Mouse (Mus musculus) liver, embryonic 13.5 days (tissue): ENCODE results near the gene Sntb2. TPM values are rescaled to one million over a fixed set of nuclear protein-coding genes. Genes with fewer than 3 reads are reported as not detected.

ENCODE experiments used
- ATAC-seq: fragments of 200-750 bp; cut with Nextera tagmentation; 2 replicates; pipeline ENCODE4 v1.8.0; 2017; ENCODE audit warnings: low read depth, mild to moderate bottlenecking, moderate number of reproducible peaks, moderate library complexity
- DNase-seq: peaks from one replicate; pipeline ENCODE4 v3.0.0; 2022
- H3K27ac ChIP-seq: fragments of 300-500 bp; sonication (generic); 2 replicates; pipeline ENCODE4 v1.5.1; 2015; ENCODE audit warnings: moderate library complexity, mild to moderate bottlenecking, inconsistent platforms
- H3K27me3 ChIP-seq: fragments of 300-500 bp; sonication (generic); 2 replicates; pipeline ENCODE4 v1.6.1; 2015; ENCODE audit warnings: mild to moderate bottlenecking, inconsistent platforms
- H3K36me3 ChIP-seq: fragments of 300-500 bp; sonication (generic); 2 replicates; pipeline ENCODE4 v1.6.1; 2015; ENCODE audit warnings: mild to moderate bottlenecking, inconsistent platforms
- H3K4me1 ChIP-seq: fragments of 300-500 bp; sonication (generic); replicated peaks from 2 replicates; pipeline ENCODE4 v1.6.1; 2015; ENCODE audit warnings: inconsistent platforms
- H3K4me2 ChIP-seq: fragments of 300-500 bp; sonication (generic); 2 replicates; pipeline ENCODE4 v1.6.1; 2015; ENCODE audit warnings: inconsistent platforms, mild to moderate bottlenecking, moderate library complexity
- H3K4me3 ChIP-seq: fragments of 300-500 bp; sonication (generic); replicated peaks from 2 replicates; pipeline ENCODE4 v1.5.1; 2015; ENCODE audit warnings: mild to moderate bottlenecking, inconsistent platforms
- H3K9ac ChIP-seq: fragments of 300-500 bp; sonication (generic); 2 replicates; pipeline ENCODE4 v1.6.1; 2015; ENCODE audit warnings: mild to moderate bottlenecking, inconsistent platforms
- H3K9me3 ChIP-seq: fragments of 300-500 bp; sonication (generic); replicated peaks from 2 replicates; pipeline ENCODE4 v1.6.1; 2016; ENCODE audit warnings: inconsistent platforms
- WGBS: fragments of 180-500 bp; shearing (Covaris S2); methylation state at CpG from one replicate; pipeline ENCODE4 v1.1.7; 2015; ENCODE audit not compliant: insufficient replicate concordance; 5-methylcytosine and 5-hydroxymethylcytosine counted together
- polyA plus RNA-seq: library from polyadenylated mRNA; unstranded; fragments of >200 nt; fragmentation: Nextera tagmentation; extraction: Ambion mirVana; gene quantifications from 2 replicates; pipeline ENCODE4 v1.2.1, GENCODE M21; 2015

Gene Sntb2
- polyA plus RNA-seq, 1 experiment from 2014 or later: 1.6 TPM

DNA sequence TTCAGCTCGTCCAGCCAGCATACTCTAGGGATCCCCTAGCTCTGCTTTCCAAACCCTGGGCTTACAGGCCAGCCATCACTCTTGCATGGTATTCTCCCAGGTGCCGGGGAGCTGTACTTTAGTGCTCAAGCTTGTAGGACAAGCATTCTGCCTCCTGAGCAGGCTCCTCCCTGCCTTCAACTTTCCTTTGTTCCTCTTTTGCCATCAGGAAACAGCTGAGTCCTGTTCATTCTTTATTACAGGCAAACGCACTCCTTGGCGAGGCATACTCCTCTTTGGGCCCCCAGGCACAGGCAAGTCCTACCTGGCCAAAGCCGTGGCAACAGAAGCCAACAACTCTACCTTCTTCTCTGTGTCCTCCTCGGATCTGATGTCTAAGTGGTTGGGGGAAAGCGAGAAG, 105.1 kb downstream of the Sntb2 start:
- H3K4me2 ChIP-seq: no peak overlapping the region
- whole genome bisulfite sequencing: 55% methylated on average over 7 of the region's 7 CpGs
- DNase-seq: no peak
- no peaks in the 10 kb centered on the region for H3K27me3 ChIP-seq
- H3K36me3 ChIP-seq: peaks cover 82% of the 10 kb centered on the region
- H3K9me3 ChIP-seq: no peaks in the 10 kb centered on the region
- no peak overlapping the region for H3K9ac ChIP-seq
- H3K27ac ChIP-seq: no peak overlapping the region
- H3K4me3 ChIP-seq: no peak overlapping the region
- H3K4me1 ChIP-seq: peaks cover 1% of the 10 kb centered on the region; the same call in 1 of the 2 replicates
- no peak for ATAC-seq

DNA sequence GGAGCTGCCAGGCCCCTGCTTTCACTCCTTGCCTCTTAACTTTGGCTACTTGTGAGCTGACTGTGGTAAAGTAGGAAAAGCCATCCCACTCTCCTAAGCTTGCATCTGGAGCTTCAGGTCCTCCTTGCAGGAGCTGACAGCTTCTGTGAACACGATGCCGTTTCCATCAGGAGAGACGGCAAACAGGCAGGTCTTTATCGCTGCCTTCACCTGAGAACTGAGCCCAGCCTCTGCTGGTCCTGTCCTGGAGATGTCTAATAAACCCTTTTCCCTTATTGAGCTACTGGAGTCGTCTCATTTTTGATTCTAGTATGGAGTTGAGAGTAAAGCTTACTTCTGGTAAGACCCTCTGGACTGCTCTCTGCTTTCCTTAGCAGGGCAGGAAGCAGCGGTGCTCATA, 109.9 kb downstream of the Sntb2 start:
- DNase-seq (no peak), ATAC-seq (no peak)
- no peak overlapping the region for H3K4me3 ChIP-seq
- H3K27me3 ChIP-seq: no peaks in the 10 kb centered on the region
- H3K27ac ChIP-seq: no peak overlapping the region
- H3K4me2 ChIP-seq: no peak overlapping the region
- H3K9me3 ChIP-seq: no peaks in the 10 kb centered on the region
- no peak overlapping the region for H3K9ac ChIP-seq
- 78% methylated on average over 6 of the region's 6 CpGs for WGBS
- H3K36me3 ChIP-seq: peaks cover 83% of the 10 kb centered on the region
- peaks cover 41% of the 10 kb centered on the region for H3K4me1 ChIP-seq

DNA sequence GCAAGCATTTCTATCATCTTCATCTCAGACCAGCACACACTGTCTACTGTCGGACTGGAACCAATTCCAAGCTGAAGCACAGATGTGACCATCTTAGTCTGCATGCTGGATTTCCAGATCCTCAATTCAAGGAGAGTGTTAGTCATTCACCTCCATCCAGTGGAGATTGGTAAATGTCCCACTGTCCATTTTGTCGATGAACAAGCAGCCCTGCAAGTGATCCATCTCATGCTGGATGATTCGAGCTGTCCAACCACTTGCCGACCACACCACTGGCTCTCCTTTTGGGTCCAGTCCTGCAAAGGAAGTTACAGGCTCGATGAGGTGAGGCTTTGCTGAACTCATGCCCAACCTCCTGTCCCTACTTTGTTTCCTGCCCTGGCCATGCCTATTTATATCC, 111.4 kb downstream of the Sntb2 start:
- Histone ChIP-seq H3K36me3 (peaks cover 83% of the 10 kb centered on the region), H3K27ac (no peak overlapping the region), H3K4me1 (peaks cover 43% of the 10 kb centered on the region), H3K4me3 (peak overlapping the region; percentile 79; the same call in 1 of the 2 replicates), H3K4me2 (peak overlapping the region; percentile 90), H3K27me3 (no peaks in the 10 kb centered on the region), H3K9me3 (no peaks in the 10 kb centered on the region), H3K9ac (no peak overlapping the region)
- WGBS: 66% methylated on average over 5 of the region's 5 CpGs
- ATAC-seq (no peak), DNase-seq (no peak)

DNA sequence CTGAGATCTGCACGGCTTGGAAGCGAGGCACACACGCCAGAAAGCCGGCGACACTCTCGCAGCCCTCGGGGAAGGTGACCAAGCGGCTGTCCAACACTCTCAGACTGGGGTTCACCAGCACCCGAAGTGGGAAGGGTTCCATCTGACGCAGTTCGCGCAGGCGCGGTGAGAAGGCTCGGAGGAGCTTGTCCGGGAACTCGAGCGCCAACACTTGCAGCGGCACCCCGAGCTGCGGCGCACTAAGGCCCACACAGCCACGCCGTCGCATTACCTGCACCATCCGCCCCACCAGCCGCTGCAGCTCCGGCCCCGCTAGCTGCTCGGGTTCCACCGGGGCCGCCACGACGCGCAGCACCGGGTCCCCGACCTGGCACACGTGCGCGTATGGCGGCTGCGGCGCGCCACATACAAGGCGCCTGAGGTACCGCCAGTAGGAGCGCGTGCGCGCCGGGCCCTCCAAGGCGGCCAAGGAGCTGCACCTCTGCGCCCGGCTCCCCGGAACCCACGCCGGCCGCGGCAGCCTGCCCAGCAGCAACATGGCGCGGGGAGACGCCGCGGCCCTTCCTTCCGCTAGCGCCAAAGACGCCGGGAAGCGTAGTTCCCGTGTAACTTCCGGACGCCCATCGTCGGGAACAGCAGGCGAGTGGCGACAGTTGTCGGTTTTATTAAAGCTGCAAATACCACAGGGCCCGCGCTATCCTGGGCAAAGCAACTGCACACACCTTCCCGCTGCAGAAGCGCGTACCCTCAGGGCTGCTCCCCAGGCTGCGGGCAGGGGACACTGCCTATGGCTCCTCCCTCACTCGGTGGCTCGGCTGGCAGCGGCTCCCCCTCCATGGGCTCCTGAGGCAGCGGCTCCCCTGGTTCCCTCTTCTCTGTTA, 112.8 kb downstream of the Sntb2 start, which contains the start of gene Pdf:
Gene Pdf, minus strand, starts transcription at position 554 of the 881 bp plus-strand sequence.
- ATAC-seq: peak; percentile 82
- Histone ChIP-seq H3K4me3 (peak within 1 kb of the TSS; percentile 79), H3K4me2 (peak within 1 kb of the TSS; percentile 90), H3K9me3 (no peaks in the 10 kb centered on the region), H3K36me3 (peaks cover 83% of the 10 kb centered on the region), H3K9ac (peak within 1 kb of the TSS; percentile 85), H3K27ac (peak within 1 kb of the TSS; percentile 81), H3K4me1 (peaks cover 43% of the 10 kb centered on the region), H3K27me3 (no peaks in the 10 kb centered on the region)
- under 1% methylated on average over 87 of the region's 87 CpGs for WGBS
- DNase-seq: peak; percentile 68

DNA sequence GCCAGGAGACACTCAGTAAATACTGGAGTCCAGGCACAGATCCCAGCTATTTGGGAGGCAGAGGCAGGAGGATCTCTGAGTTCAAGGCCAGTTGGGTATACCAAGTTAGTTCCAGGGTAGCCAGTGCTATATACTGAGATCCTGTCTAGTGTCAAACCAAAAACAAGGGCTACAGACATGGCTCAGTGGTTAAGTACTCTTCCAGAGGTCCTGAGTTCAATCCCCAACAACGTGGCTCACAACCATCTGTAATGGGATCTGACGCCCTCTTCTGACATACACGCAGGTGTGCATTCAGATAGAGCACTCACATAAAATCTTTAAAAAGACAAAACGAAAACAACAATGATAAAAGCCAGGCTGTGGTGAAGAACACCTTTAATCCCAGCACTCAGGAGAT, 113.9 kb downstream of the Sntb2 start:
- H3K9me3 ChIP-seq: no peaks in the 10 kb centered on the region
- DNase-seq (no peak), ATAC-seq (no peak)
- peak overlapping the region; percentile 90 for H3K4me2 ChIP-seq
- H3K4me1 ChIP-seq: peaks cover 43% of the 10 kb centered on the region
- 78% methylated on average over 4 of the region's 4 CpGs for WGBS
- peak overlapping the region; percentile 81; the same call in 1 of the 2 replicates for H3K27ac ChIP-seq
- H3K27me3 ChIP-seq: no peaks in the 10 kb centered on the region
- no peak overlapping the region for H3K9ac ChIP-seq
- peak overlapping the region; percentile 79 for H3K4me3 ChIP-seq
- H3K36me3 ChIP-seq: peaks cover 83% of the 10 kb centered on the region

DNA sequence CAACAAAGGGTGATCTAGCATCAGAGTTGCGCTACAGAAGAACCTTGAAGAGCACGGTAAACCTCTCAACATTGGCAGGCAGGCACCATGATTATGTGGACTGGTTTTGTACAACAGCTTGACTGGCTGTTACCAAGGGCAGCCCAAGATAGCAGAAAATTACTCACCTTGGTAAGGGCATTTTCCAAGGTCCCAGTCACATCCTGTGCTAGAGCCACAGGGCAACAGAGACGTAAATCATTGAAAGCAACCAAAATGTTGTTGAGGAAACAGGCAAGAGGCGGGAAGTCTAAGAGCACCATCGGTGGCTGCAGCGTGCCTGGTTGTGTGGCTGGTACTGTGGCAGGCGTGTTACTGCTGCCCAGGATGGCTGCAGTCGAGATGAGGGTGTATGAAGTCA, 116.5 kb downstream of the Sntb2 start:
- Histone ChIP-seq H3K4me3 (no peak overlapping the region), H3K4me2 (no peak overlapping the region), H3K27ac (no peak overlapping the region), H3K27me3 (no peaks in the 10 kb centered on the region), H3K9me3 (no peaks in the 10 kb centered on the region), H3K9ac (no peak overlapping the region), H3K36me3 (peaks cover 62% of the 10 kb centered on the region), H3K4me1 (peaks cover 43% of the 10 kb centered on the region)
- ATAC-seq: no peak
- no peak for DNase-seq
- WGBS: 88% methylated on average over 8 of the region's 8 CpGs

DNA sequence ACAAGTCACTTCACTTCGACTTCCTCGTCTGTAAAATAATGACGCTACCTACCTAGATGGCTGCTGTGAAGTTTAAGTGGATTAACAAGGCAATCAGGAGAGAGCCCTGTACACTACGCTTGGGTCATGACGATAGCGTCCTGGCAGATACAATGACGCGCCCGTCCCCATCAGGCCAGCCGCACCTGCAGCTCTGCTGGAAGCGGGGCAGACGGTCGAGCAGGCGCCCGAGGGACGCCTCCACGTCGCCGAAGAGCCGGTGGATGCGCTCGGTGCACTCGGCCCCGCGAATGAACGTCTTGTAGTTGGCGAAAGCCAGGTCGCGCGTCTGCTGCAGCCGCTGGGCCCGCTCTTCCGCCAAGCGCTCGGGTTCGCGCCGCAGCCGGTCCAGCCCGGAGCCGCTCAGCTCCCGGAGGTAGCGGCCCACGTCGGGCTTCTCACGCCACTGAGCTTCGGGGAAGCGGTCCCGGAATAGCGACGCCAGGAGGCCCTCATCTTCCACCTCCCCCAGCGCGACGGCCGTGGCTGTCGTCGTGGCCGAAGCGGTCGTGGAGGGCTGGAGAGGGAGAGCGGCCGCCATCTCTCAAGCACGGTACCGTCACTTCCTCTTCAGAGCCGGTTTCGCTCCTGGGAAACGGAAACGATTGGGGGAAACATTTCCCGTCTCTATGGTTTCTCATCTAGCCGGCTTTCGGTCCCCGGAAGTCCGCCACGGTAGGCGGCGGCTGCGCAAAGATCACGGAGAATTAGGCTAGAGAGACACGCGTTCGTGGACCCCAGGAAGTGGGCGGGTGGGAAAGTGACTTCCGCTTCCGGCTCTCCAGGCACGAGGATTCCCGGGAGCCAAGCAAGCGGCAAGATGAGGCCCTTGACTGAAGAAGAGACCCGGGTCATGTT, 120.8 kb downstream of the Sntb2 start, which contains the start of the genes Cog8 and Nip7:
Gene Cog8, minus strand, starts transcription at position 614 of the 897 bp plus-strand sequence.
Gene Nip7, plus strand, starts transcription at position 802 of the 897 bp plus-strand sequence.
- Histone ChIP-seq H3K27ac (peak within 1 kb of the TSS; percentile 86), H3K4me3 (peak within 1 kb of the TSS; percentile 97), H3K4me2 (peak within 1 kb of the TSS; percentile 92), H3K9me3 (no peaks in the 10 kb centered on the region), H3K4me1 (peaks cover 32% of the 10 kb centered on the region), H3K27me3 (no peaks in the 10 kb centered on the region), H3K36me3 (peaks cover 55% of the 10 kb centered on the region), H3K9ac (peak within 1 kb of the TSS; percentile 93)
- ATAC-seq: peak; percentile 90
- under 1% methylated on average over 88 of the region's 88 CpGs for WGBS
- peak; percentile 94 for DNase-seq

DNA sequence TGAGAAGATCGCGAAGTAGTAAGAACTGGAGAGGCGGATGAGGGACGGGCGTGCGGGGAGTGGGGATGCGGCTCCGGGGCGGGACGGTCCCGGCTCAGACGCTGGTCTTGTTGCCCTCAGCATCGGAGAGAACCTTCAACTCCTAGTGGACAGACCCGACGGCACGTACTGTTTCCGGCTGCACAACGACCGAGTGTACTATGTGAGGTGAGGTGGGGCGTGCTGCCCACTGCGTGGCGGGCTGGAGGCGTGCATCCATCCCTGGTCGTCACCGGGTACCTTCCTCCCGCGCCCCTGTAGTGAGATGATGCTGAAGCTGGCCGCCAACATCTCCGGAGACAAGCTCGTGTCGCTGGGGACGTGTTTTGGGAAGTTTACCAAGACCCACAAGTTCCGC, 121.4 kb downstream of the Sntb2 start:
- H3K4me2 ChIP-seq: peak overlapping the region; percentile 92
- no peak for DNase-seq
- peak overlapping the region; percentile 83 for H3K9ac ChIP-seq
- H3K4me1 ChIP-seq: peaks cover 32% of the 10 kb centered on the region
- under 1% methylated on average over 33 of the region's 33 CpGs for WGBS
- no peaks in the 10 kb centered on the region for H3K27me3 ChIP-seq
- ATAC-seq: peak; percentile 38
- peaks cover 49% of the 10 kb centered on the region for H3K36me3 ChIP-seq
- H3K4me3 ChIP-seq: peak overlapping the region; percentile 97
- H3K9me3 ChIP-seq: no peaks in the 10 kb centered on the region
- H3K27ac ChIP-seq: peak overlapping the region; percentile 55

DNA sequence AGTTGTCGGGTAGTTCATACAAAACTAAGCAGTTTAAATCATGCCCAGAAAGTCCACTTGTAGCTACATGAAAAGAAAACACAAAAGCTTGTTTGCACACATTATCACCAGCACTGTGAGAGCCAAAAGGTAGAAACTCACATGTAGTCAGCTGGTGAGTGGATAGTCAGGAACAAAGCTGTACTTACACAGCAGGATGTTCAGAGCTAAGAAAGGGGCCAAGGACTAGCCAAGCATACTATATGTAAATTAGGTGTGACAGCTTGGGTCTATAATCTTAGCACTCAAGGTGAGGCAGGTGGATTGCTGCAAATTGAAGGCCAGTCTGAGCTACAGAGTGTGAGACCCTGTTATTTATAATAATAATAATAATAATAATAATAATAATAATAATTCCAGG, 127.1 kb downstream of the Sntb2 start:
- Histone ChIP-seq H3K9me3 (no peaks in the 10 kb centered on the region), H3K27me3 (no peaks in the 10 kb centered on the region), H3K4me1 (peaks cover 24% of the 10 kb centered on the region), H3K36me3 (peaks cover 19% of the 10 kb centered on the region), H3K4me3 (no peak overlapping the region), H3K27ac (no peak overlapping the region), H3K9ac (no peak overlapping the region), H3K4me2 (no peak overlapping the region)
- ATAC-seq: no peak
- WGBS: 77% methylated on average over 1 of the region's 1 CpGs
- DNase-seq: no peak

DNA sequence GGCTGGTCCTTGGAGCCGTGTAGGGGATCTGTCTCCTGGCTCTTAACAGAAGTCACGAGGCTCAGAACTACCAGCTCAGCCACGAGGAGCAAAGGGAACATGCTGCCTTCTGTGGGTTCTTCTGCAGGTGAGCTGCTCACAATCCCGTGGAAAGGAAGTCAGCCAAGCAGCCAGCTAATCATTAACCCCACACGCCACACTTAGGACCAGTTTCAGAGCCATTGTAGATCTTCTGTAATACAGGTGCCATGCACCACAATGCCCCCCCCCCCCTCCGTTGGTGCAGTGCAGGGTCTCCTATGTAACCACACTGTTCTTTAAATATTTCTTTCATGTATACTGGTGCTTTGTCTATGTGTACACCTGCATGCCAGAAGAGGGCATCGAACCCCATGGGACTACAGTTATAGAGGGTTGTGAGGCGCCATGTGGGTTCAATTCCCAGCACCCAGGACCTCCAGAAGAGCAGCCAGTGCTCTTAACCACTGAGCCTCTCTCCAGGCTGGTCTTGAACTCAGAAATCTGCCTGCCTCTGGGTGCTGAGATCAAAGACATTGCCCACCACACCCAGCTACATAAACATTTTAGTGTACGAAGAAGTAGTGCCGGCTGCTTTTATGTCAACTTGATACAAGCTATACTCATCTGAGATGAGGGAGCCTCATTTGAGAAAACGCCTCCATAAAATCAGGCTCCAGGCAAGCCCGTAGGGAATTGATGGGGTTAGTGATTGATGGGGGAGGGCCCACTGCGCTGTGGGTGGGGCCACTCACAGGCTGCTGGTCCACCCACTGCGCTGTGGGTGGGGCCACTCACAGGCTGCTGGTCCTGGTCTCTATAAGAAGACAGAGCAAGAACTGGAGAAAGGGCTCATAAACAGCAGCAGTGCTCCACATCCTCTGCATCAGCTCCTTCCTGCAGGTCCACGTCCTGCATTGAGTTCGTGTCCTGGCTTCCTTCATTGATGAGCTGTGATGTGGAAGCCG, 130.3 kb downstream of the Sntb2 start, which contains the start of gene Tmed6:
Gene Tmed6, minus strand, starts transcription at position 134 of the 986 bp plus-strand sequence.
- 49% methylated on average over 17 of the region's 17 CpGs for WGBS
- Histone ChIP-seq H3K9me3 (no peaks in the 10 kb centered on the region), H3K36me3 (peaks cover 19% of the 10 kb centered on the region), H3K9ac (no peak within 1 kb of the TSS), H3K4me1 (peaks cover 12% of the 10 kb centered on the region), H3K27ac (no peak within 1 kb of the TSS), H3K4me3 (no peak within 1 kb of the TSS), H3K27me3 (no peaks in the 10 kb centered on the region), H3K4me2 (no peak within 1 kb of the TSS)
- DNase-seq (peak; percentile 73), ATAC-seq (peak; percentile 88)
